Mouse (Mus musculus) ovary, postnatal 36 days (tissue): ENCODE measurements around the gene Nfib.

ENCODE experiments used
- DNase-seq: peaks from one replicate; pipeline ENCODE4 v3.0.0; 2022; ENCODE audit warnings: low spot score, mixed read lengths

The Nfib gene

GRCm38 (mm10) chr4:82690267-82690666 is 15.3 kb downstream of the Nfib start:
- peak; percentile 16 for DNase-seq

GRCm38 (mm10) chr4:82686037-82686436 is 19.5 kb downstream of the Nfib start:
- DNase-seq, result no peak

- no peak for DNase-seq
Measured at GRCm38 (mm10) chr4:82684088-82684715, 21.3 kb downstream of the Nfib start.

- DNase-seq, result no peak
Measured at GRCm38 (mm10) chr4:82683583-82683982, 22.0 kb downstream of the Nfib start.

- DNase-seq, result no peak
Measured at GRCm38 (mm10) chr4:82676104-82676503, 29.4 kb downstream of the Nfib start.

- DNase-seq, result no peak
Measured at GRCm38 (mm10) chr4:82667271-82667872, 38.2 kb downstream of the Nfib start.

GRCm38 (mm10) chr4:82664436-82664835 is 41.1 kb downstream of the Nfib start:
- DNase-seq, result no peak

GRCm38 (mm10) chr4:82663749-82664381 is 41.7 kb downstream of the Nfib start:
- DNase-seq, result no peak

GRCm38 (mm10) chr4:82662626-82663025 is 42.9 kb downstream of the Nfib start:
- DNase-seq, result no peak

GRCm38 (mm10) chr4:82662222-82662621 is 43.3 kb downstream of the Nfib start:
- no peak for DNase-seq

- DNase-seq, result no peak
Measured at GRCm38 (mm10) chr4:82661215-82661614, 44.3 kb downstream of the Nfib start.

- no peak for DNase-seq
Measured at GRCm38 (mm10) chr4:82645679-82646078, 59.9 kb downstream of the Nfib start.

GRCm38 (mm10) chr4:82644797-82645196 is 60.8 kb downstream of the Nfib start:
- DNase-seq, result no peak

- no peak for DNase-seq
Measured at GRCm38 (mm10) chr4:82643734-82644085, 61.8 kb downstream of the Nfib start.

GRCm38 (mm10) chr4:82643022-82643733 is 62.4 kb downstream of the Nfib start:
- DNase-seq, result no peak

GRCm38 (mm10) chr4:82641066-82641680 is 64.4 kb downstream of the Nfib start:
- no peak for DNase-seq

- DNase-seq, result no peak
Measured at GRCm38 (mm10) chr4:82638251-82638650, 67.3 kb downstream of the Nfib start.

- no peak for DNase-seq
Measured at GRCm38 (mm10) chr4:82637633-82638032, 67.9 kb downstream of the Nfib start.

GRCm38 (mm10) chr4:82636658-82637057 is 68.9 kb downstream of the Nfib start:
- no peak for DNase-seq

GRCm38 (mm10) chr4:82635881-82636280 is 69.7 kb downstream of the Nfib start:
- no peak for DNase-seq

- DNase-seq, result no peak
Measured at GRCm38 (mm10) chr4:82635118-82635517, 70.4 kb downstream of the Nfib start.

- DNase-seq, result no peak
Measured at GRCm38 (mm10) chr4:82634365-82634764, 71.2 kb downstream of the Nfib start.
